Mouse (Mus musculus): Measurements from ENCODE around the gene Prps1. TPM values are rescaled to one million over a fixed set of nuclear protein-coding genes. Genes with fewer than 3 reads are reported as not detected.

Prps1 gene
- polyA plus RNA-seq, 1 experiment from 2014 or later = 90.4 TPM

GRCm38 (mm10) chrX:140522071-140522765 lies 65.8 kb downstream of the Prps1 start:
- DNase-seq (ENCODE audit: low spot score) = no peak
- H3K9me3 ChIP-seq (replicated peaks) = no peaks in the 10 kb centered on the region
- H3K27ac ChIP-seq (replicated peaks) = no peak overlapping the region
- H3K4me3 ChIP-seq = no peak overlapping the region
- peaks cover 14% of the 10 kb centered on the region for H3K4me1 ChIP-seq
- H3K27me3 ChIP-seq (ENCODE audit: low read depth, poor library complexity, severe bottlenecking) = peaks cover 99% of the 10 kb centered on the region
- no peaks in the 10 kb centered on the region for H3K36me3 ChIP-seq
- 81% methylated on average over 14 of the region's 14 CpGs for WGBS

GRCm38 (mm10) chrX:140524231-140524630 lies 67.8 kb downstream of the Prps1 start:
- H3K36me3 ChIP-seq = no peaks in the 10 kb centered on the region
- no peak for DNase-seq (ENCODE audit: low spot score)
- H3K4me1 ChIP-seq = peaks cover 14% of the 10 kb centered on the region
- H3K27me3 ChIP-seq (ENCODE audit: low read depth, poor library complexity, severe bottlenecking) = peaks cover 99% of the 10 kb centered on the region
- H3K4me3 ChIP-seq = no peak overlapping the region
- no peak overlapping the region for H3K27ac ChIP-seq (replicated peaks)
- WGBS = 93% methylated on average over 5 of the region's 5 CpGs
- H3K9me3 ChIP-seq (replicated peaks) = no peaks in the 10 kb centered on the region

Other genes starting within 250 kb of the Prps1 start
- gene Frmpd3, start 114.3 kb upstream of the Prps1 start, polyA plus RNA-seq (2016; fragmentation: Nextera tagmentation; extraction: Ambion mirVana) = 0.59 and 1.0 TPM in 2 replicates
- gene Tsc22d3, start 144.0 kb downstream of the Prps1 start, polyA plus RNA-seq (2016; fragmentation: Nextera tagmentation; extraction: Ambion mirVana) = 133 and 146 TPM in 2 replicates
- gene Mid2, start 208.0 kb downstream of the Prps1 start, polyA plus RNA-seq (2016; fragmentation: Nextera tagmentation; extraction: Ambion mirVana) = 1.8 and 2.1 TPM in 2 replicates

All from midbrain, embryonic 10.5 days (tissue).